Mouse (Mus musculus): Measurements from ENCODE around the gene Gm21992.
"Not testable (repeated sequence)": the region's sequence is repeated elsewhere in the genome, so short reads cannot be mapped to it uniquely, and the experiment has no call there.

The Gm21992 gene

GRCm38 (mm10) chr19:4813015-4813414 lies 1.6 kb upstream of the Gm21992 start:
- in situ Hi-C loops (cut with MboI, MseI): no loop called here

DNA sequence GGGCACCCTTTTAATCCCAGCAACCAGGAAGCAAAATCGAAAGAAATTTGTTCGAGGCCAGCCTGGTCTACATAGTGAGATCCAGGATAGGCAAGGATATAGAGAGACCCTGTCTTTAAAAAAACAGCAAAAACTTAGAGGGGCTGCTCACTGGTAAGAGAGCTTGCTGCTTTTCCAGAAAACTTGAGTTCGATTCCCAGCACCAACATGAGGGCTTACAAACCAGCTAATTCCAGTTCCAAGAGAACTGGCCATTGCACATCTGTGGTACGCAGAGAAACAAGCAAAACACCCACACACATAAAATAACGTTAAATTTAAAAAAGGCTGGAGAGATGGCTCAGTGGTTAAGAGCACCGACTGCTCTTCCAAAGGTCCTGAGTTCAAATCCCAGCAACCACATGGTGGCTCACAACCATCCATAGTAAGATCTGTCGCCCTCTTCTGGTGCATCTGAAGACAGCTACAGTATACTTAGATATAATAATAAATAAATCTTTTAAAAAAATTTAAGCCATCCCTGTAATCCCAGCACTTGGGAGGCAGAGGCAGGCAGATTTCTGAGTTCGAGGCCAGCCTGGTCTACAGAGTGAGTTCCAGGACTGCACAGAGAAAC lies 1.0 kb upstream of the Gm21992 start:
- in situ Hi-C loops (cut with MboI, MseI): not testable (repeated sequence)

DNA sequence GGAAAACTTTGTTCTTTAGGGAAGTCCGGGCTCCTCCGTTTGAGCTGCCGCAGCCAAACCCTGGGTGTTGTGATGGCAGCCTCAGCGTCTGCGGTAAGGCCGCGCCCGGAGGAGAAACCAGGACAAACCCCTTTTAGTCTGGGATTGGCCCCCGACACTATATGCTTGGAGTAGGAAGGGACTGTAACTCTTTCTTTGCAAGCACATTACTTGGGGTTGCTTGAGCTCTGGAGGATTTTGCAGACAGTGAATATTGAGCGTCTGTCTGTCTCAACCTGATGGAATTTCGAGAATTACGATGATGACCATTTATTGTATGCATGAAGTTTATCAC lies 464 bp upstream of the Gm21992 start:
- in situ Hi-C loops (cut with MboI, MseI): no loop called here

DNA sequence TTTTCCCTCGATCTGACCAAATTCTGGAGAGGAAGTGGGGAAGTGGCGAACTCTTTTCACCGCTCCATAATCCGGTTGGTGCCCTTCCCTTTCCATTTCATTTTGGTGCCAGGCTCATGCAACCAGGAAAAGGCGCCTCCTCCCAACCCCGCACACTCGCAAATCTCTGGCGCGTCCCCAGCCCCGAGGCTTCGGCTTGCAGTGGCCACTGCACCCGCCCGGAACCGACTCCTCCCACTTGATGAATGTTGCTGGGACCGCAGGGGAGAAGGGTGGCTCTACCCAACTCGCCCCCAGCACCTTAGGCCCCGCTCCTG lies 708 bp downstream of the Gm21992 start:
- in situ Hi-C loops (cut with MboI, MseI): no loop called here

DNA sequence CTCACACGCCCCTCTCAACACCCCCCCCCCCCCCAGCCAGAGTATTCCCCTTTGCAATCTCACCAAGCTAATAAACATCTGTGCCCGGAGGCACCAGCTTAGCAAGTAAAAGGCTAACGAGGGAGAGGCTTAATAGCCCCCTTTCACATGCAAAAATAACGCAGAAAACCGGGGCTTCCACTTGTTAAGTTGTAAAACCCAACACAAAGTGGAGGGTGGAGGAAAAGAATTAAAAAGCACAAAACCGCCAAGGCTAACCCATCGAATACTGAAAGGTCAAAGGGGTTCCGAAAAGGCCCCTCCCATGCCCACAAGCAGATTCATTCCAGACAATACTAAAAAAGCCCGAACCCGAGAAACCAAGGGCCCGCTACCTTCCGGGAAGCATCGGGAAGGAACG lies 1.1 kb downstream of the Gm21992 start:
- in situ Hi-C loops (cut with MboI, MseI): no loop called here

- in situ Hi-C loops (cut with MboI, MseI): loop anchor here (10.0 kb wide), 1 partner anchor 492 kb away; the partner anchor contains the start of genes Gal3st3 and Sf3b2
Measured at GRCm38 (mm10) chr19:4803283-4803682, 8.1 kb downstream of the Gm21992 start.

DNA sequence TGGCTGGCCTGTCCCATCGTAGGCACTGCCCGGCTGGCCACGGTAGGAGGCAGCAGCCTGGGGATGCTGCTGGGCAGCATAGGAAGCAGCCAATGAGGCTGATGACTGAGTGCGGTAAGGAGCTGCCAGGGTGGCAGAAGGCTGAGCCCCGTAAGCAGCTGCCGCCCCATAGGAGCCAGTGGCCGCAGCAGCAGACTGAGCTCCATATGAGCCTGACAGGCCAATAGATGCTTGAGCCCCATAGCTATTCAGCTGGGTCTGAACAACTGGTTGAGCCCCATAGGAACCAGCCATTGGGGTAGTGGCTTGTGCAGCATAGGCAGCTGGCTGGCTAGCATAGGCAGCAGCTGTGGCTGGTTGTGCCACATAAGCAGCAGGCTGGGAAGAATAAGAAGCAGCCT lies 8.7 kb downstream of the Gm21992 start:
- in situ Hi-C loops (cut with MboI, MseI): loop anchor here (10.0 kb wide), 1 partner anchor 492 kb away; the partner anchor contains the start of genes Gal3st3 and Sf3b2

DNA sequence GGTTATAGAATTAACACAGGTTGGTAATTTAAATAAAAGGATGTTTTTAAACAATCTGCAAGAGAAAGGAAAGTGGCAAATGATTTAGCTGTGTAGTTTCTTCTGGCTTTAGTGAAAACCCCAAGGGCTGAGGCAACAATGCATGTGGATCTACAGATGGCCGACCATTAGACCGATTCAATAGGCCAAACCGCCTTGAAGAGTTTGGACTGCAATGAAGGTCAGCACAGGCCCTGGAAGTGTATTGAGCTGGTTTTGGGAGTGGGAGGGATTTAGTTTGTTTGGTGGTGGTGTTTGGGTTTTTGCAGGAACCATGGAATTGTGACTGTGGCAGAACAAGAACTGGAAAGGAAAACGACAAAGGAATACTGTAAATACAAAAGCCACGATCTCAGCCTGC lies 12.3 kb downstream of the Gm21992 start:
- in situ Hi-C loops (cut with MboI, MseI): no loop called here

GRCm38 (mm10) chr19:4797846-4798245 lies 13.6 kb downstream of the Gm21992 start:
- in situ Hi-C loops (cut with MboI, MseI): no loop called here

- in situ Hi-C loops (cut with MboI, MseI): no loop called here
Measured at GRCm38 (mm10) chr19:4795929-4796328, 15.5 kb downstream of the Gm21992 start.

DNA sequence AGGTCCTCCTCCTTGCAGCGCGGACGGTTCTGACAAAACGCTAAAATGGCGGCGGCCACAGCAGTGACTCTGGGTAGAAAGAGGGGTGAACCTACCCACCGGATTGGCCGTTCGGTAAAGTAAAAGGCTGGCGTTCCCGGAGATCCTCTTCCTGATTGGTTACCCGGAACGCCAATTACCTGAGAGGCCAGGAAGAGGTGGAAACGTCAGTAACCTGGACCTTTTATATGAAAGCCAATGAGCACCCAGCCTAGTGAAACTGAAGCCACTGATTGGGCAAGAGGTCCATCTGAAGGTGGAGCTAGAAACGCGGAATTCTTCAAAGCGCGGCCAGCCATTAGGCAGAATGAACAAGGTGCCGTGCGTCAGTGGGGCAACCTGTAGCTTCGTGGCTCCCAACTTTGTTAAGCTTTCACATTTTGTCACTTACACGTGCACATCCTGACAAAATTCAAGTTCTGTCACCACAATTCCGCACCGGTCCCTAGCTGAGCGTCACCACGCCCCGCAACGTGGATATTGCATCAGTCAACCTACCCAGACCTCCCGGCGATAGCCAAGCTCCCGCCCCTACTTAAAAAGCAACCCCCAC lies 17.5 kb downstream of the Gm21992 start, which contains the start of gene Rbm4:
Gene Rbm4, minus strand, starts transcription at position 71 of the 592 bp plus-strand sequence.
- in situ Hi-C loops (cut with MboI, MseI): loop anchor here (5.0 kb wide), 2 partner anchors 37 to 742 kb away; partner anchors contain the start of gene Rbm4b

DNA sequence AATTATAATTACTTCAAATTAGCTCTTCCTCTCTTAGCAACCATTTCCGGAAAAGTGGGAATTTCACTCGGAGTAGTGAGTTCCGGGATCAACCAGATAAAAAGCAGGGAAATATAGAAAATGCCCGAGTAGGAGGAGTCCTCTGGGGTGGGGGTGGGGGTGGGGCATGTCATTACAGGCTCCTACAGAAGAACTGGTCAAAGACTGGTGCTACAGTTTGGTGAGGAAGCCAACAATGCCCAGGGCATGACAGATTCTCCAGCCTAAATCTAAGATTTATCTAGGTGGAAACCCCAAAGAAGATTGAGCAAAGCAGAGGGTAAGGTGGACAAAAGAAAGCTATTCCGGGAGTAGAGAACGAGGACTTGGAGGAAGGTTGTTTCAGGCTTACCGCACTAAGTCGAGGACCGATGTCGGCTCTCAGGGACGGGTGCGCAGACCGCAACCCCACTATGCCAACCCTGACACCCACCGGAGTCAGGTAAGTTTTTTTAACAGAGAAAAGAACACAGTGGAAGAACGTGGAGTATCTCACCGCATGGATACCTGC lies 18.1 kb downstream of the Gm21992 start:
- in situ Hi-C loops (cut with MboI, MseI): loop anchor here (5.0 kb wide), 2 partner anchors 36 to 741 kb away; partner anchors contain the start of gene Rbm4b

- in situ Hi-C loops (cut with MboI, MseI): no loop called here
Measured at GRCm38 (mm10) chr19:4786313-4786712, 25.1 kb downstream of the Gm21992 start.

DNA sequence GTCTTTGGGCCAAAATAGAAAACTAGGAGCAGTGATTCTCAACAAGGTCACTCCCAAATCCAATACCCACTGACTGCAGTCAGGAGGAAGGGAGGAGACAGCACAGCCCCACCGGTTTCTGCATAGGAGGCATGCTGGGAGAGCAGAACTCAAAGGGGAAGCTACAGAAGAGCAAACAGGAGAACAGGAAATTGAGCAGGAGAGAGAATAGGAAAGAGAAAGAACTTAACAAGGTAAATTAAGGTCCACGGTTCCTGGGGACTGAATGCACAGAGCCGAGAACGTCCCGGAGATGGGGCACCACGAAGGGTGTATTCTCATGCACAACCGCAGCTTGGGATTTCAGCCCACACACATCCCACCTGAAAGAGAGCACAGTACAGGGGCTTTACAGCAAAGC lies 26.2 kb downstream of the Gm21992 start:
- in situ Hi-C loops (cut with MboI, MseI): no loop called here

- in situ Hi-C loops (cut with MboI, MseI): no loop called here
Measured at GRCm38 (mm10) chr19:4782891-4783290, 28.5 kb downstream of the Gm21992 start.

DNA sequence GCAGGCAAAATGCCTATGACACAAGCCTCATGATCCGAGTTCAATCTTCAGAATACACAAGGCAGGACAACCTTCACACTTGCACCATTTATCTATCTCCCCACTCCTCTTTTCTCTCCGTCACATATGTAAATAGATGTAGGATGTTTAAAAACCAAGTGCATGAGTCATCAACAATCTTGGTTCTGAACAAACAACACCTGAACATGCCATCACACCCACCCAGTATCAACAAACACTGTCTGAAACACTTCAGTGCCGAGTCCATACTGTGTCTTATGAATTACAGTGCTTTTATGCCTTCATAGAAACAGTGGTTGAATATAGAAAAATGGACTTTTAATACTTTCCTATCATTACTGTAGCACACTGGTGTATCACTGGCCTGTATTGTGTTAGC lies 38.6 kb downstream of the Gm21992 start:
- in situ Hi-C loops (cut with MboI, MseI): no loop called here

DNA sequence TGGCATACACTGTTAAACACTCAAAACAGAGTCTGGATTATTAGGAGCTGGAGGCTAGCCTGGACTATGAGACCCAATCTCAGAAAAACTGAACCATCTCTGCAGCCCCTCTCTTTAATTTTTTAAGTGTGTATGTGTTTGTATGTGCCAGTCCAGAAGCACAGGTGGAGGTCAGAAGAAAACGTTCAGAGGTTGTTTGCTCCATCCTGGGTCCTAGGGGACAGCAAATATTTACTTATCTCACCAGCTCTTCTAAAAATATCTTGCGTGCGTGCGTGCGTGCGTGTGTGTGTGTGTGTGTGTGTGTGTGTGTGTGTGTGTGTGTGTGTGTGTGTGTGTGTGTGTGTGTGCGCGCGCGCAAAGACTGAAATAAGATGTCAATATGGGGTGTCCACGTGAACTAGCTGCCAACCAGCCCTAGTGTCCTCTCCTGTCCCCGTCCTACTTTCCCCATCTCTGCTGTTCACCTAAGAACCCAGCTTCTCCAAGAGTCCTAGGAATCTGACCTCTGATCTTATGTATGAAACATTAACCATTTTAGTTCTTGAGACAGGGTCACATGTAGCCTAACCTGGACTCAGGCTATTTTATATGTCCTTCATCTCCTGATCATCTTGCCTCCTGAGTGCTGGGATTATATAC lies 43.8 kb downstream of the Gm21992 start:
- in situ Hi-C loops (cut with MboI, MseI): no loop called here

DNA sequence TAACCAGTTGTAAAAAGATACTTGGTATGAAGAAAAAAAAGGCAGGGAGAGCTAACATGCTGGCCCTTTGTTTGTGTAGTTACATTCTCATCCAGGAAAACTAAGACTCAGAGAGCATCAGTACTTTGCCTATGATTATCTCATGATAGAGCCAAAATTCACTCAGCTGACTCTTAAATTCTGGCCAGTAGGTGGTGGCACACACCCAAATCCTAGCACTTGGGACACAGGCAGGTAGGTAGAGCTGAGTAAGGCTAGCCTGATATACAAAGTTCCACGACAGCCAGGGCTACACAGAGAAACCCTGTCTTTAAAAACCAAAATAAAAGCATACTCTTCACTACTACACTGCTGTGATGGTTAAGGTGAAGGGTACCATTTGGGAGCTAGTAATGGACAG lies 48.5 kb downstream of the Gm21992 start:
- in situ Hi-C loops (cut with MboI, MseI): no loop called here

DNA sequence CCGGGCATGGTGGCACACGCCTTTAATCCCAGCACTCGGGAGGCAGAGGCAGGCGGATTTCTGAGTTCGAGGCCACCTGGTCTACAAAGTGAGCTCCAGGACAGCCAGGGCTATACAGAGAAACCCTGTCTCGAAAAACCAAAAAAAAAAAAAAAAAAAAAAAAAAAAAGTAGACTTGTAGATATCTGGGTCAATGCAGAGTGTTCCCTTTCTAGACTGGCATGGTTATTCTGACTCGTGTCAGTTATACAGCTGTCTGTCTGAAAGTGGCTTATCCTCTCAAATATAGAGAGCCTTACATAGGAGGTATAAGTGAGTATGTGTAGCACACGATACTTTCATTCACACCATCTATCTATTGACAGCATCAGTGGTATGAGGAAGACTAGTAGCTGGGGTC lies 50.9 kb downstream of the Gm21992 start:
- in situ Hi-C loops (cut with MboI, MseI): not testable (repeated sequence)

GRCm38 (mm10) chr19:4756921-4757320 lies 54.5 kb downstream of the Gm21992 start:
- in situ Hi-C loops (cut with MboI, MseI): loop anchor here (5.0 kb wide), 1 partner anchor 35 kb away; the partner anchor contains the start of gene Rbm4

GRCm38 (mm10) chr19:4756193-4756911 lies 55.1 kb downstream of the Gm21992 start, which contains the start of gene Rbm4b:
Rbm4b (plus strand) TSS chr19:4756497.
- in situ Hi-C loops (cut with MboI, MseI): loop anchor here (5.0 kb wide), 1 partner anchor 36 kb away; the partner anchor contains the start of gene Rbm4

All from T-helper 1 cell (primary cell).